5 mouse cellular contexts compared by ENCODE assay signal in the genomic region with DNA sequence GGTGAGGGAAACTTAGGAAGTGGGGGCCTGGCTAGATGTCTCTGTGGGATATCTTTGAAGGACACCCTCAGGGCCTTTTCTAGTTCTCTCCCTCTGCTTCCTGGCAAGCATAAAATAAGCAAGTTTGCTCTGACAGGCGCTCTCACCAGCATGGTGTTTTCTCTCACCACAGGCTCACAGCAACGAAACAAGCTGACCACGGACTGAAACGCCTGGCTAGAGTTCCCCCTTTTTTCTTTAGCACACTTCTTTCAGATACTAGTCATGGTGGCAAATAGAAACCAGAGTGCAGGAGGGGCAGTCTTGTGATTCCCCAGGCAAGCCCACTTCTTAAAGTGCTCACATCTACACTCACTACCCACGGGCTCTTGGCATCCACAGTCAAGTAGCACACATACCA.
DNase-seq lines count a peak whose midpoint lies in the region; ATAC-seq and TF ChIP-seq lines count a peak whose summit lies in the region.
"Not testable (repeated sequence)": the region's sequence is repeated elsewhere in the genome, so short reads cannot be mapped to it uniquely, and the experiment has no call there.

No protein-coding gene starts in this region.

- H3K27ac ChIP-seq in bone marrow macrophage, adult 2 months (ENCODE audit: insufficient read depth, low read depth, low read length), result peak overlapping the region; percentile 33; the same call in 1 of the 2 replicates
- not testable (repeated sequence) for H3K27ac ChIP-seq in forebrain, postnatal 0 days (ENCODE audit: low read depth, low read length); midbrain, postnatal 0 days (ENCODE audit: low read depth, low read length)

- not testable (repeated sequence) for DNase-seq in forebrain, postnatal 0 days; midbrain, postnatal 0 days (ENCODE audit: low spot score)

- not testable (repeated sequence) for H3K27me3 ChIP-seq in forebrain, postnatal 0 days (ENCODE audit: insufficient read depth, low read length); midbrain, postnatal 0 days (ENCODE audit: insufficient read depth, low read length)

- peak; percentile 29 for ATAC-seq in forebrain, postnatal 0 days
- peak; percentile 77 to 82 for ATAC-seq in hematopoietic stem cell, adult 5-6 weeks (replicated peaks in 1 of 2; ENCODE audit: insufficient read depth in 1 of 2, low FRiP score in 2 of 2, low TSS enrichment in 1 of 2, low read depth in 1 of 2, poor library complexity in 2 of 2, severe bottlenecking in 2 of 2)
- ATAC-seq in megakaryocyte, adult 5-6 weeks (ENCODE audit: poor library complexity, severe bottlenecking), result peak; percentile 56
- ATAC-seq in midbrain, postnatal 0 days (ENCODE audit: low FRiP score), result peak; percentile 23; the same call in 1 of the 2 replicates

- H3K4me1 ChIP-seq in bone marrow macrophage, adult 2 months (ENCODE audit: control insufficient read depth, insufficient read depth, low read length); forebrain, postnatal 0 days (ENCODE audit: insufficient read depth); midbrain, postnatal 0 days (ENCODE audit: insufficient read depth, low read length): not testable (repeated sequence)

- H3K9me3 ChIP-seq in forebrain, postnatal 0 days (ENCODE audit: low read length); midbrain, postnatal 0 days (ENCODE audit: low read length): not testable (repeated sequence)

- TF ChIP-seq CTCF in bone marrow macrophage, adult 2 months (IDR thresholded peaks at IDR 0.05; ENCODE audit: low read depth, low read length); forebrain, postnatal 0 days (IDR thresholded peaks at IDR 0.05; ENCODE audit: low read depth); midbrain, postnatal 0 days (IDR thresholded peaks at IDR 0.05): not testable (repeated sequence)

- not testable (repeated sequence) for H3K4me3 ChIP-seq in bone marrow macrophage, adult 2 months (ENCODE audit: insufficient read depth, low read length); forebrain, postnatal 0 days (ENCODE audit: low read depth, low read length); midbrain, postnatal 0 days (ENCODE audit: low read depth, low read length)

- H3K4me2 ChIP-seq in forebrain, postnatal 0 days (ENCODE audit: low read depth); midbrain, postnatal 0 days (ENCODE audit: low read depth, low read length, poor library complexity, severe bottlenecking): not testable (repeated sequence)

- H3K36me3 ChIP-seq in forebrain, postnatal 0 days (ENCODE audit: insufficient read depth); midbrain, postnatal 0 days (ENCODE audit: insufficient read depth, low read length): not testable (repeated sequence)

- not testable (repeated sequence) for TF ChIP-seq POLR2A in bone marrow macrophage, adult 2 months (IDR thresholded peaks at IDR 0.05; ENCODE audit: borderline replicate concordance, low read depth, low read length)

- H3K9ac ChIP-seq in forebrain, postnatal 0 days; midbrain, postnatal 0 days (replicated peaks; ENCODE audit: low read length, poor library complexity, severe bottlenecking): not testable (repeated sequence)

- no CpG with 5 or more reads among the region's 5 CpGs for WGBS in forebrain, postnatal 0 days
- WGBS in midbrain, postnatal 0 days, result no CpG with 5 or more reads among the region's 5 CpGs

Comparison
In these comparisons a context has a peak if more than half of its experiments do, and no peak if none do; other contexts are left out.
1. ATAC-seq: peak in every context shown above with its lines; median percentile 80 in hematopoietic stem cell, adult 5-6 weeks; 56 in megakaryocyte, adult 5-6 weeks; 29 in forebrain, postnatal 0 days; 23 in midbrain, postnatal 0 days.